Mouse (Mus musculus): Measurements from ENCODE around the gene Syndig1. TPM values are rescaled to one million over a fixed set of nuclear protein-coding genes. Genes with fewer than 3 reads are reported as not detected.

Syndig1 gene
- polyA plus RNA-seq, 2 experiments: 0.10 to 0.63 TPM

DNA sequence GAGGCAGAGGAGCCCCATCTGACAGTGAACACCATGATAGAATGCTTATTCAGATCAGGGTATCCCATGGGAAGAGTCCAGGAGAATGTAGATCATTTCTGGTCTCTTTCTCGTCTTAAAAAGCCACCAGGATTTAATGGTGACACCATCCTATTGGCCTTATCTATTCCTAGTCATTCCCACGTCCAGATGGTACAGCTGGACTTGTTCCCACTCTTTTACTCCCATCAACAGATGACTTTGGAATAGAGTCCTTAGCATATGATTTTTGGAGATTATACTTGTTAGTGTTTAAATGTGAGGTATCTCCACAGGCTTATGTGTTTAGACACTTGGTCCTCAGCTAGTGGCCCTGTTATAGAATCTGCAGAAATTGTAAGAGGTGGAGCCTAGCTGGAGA is 94.5 kb downstream of the Syndig1 start:
- H3K4me3 ChIP-seq (ENCODE audit: insufficient read depth in 1 of 2, low read depth in 2 of 2, low read length in 2 of 2): no peak overlapping the region
- no peak for ATAC-seq (ENCODE audit: insufficient read depth)

DNA sequence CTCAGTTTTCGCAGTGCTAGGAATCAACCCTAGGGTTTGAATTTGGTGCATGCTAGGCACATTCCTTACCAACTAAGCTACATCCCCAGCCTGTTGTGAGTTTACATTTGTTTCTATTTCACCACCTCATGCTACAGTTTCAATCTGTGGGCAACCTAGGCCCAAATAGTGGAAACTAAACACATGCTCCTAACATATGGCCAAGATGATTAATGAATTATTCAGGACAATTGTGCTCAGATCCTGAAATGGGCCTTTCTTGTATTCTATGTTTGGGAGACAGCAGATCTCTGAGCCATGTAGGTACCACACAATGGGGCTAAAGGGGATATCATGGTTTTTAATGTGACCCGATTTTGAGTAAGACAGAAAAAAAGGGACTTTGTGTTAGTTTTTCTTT is 96.9 kb downstream of the Syndig1 start:
- DNase-seq (ENCODE audit: low read depth in 3 of 3, low spot score in 3 of 3) (no peak), ATAC-seq (ENCODE audit: insufficient read depth) (no peak)
- no peak overlapping the region for H3K4me2 ChIP-seq (ENCODE audit: low read depth)
- H3K9ac ChIP-seq (replicated peaks): no peak overlapping the region
- no peaks in the 10 kb centered on the region for H3K9me3 ChIP-seq (ENCODE audit: control insufficient read depth, low read length)
- no peaks in the 10 kb centered on the region for H3K36me3 ChIP-seq (replicated peaks; ENCODE audit: control insufficient read depth, insufficient read depth, low read depth)
- no peak overlapping the region for H3K27ac ChIP-seq
- no peaks in the 10 kb centered on the region for H3K4me1 ChIP-seq (replicated peaks; ENCODE audit: control insufficient read depth in 2 of 2, insufficient read depth in 2 of 2, low read length in 1 of 2)
- no peak overlapping the region for H3K4me3 ChIP-seq (ENCODE audit: insufficient read depth in 1 of 2, low read depth in 2 of 2, low read length in 2 of 2)
- no peak for TF ChIP-seq CTCF (IDR thresholded peaks at IDR 0.05; ENCODE audit: low read depth)
- no peak for TF ChIP-seq EP300 (IDR thresholded peaks at IDR 0.05; ENCODE audit: low read depth)
- WGBS (ENCODE audit: insufficient replicate concordance): 72% methylated on average over 2 of the region's 2 CpGs
- no peaks in the 10 kb centered on the region for H3K27me3 ChIP-seq (ENCODE audit: control insufficient read depth, insufficient read depth, low read length)

More for the DNA sequence above, 94.5 kb downstream of the Syndig1 start:
- TF ChIP-seq EP300 (IDR thresholded peaks at IDR 0.05; ENCODE audit: low read depth) (no peak), CTCF (IDR thresholded peaks at IDR 0.05; ENCODE audit: low read depth) (no peak)
- Histone ChIP-seq H3K4me1 (replicated peaks; ENCODE audit: control insufficient read depth in 2 of 2, insufficient read depth in 2 of 2, low read length in 1 of 2) (no peaks in the 10 kb centered on the region), H3K36me3 (replicated peaks; ENCODE audit: control insufficient read depth, insufficient read depth, low read depth) (no peaks in the 10 kb centered on the region), H3K9ac (replicated peaks) (no peak overlapping the region), H3K27ac (no peak overlapping the region), H3K9me3 (ENCODE audit: control insufficient read depth, low read length) (no peaks in the 10 kb centered on the region), H3K27me3 (ENCODE audit: control insufficient read depth, insufficient read depth, low read length) (no peaks in the 10 kb centered on the region), H3K4me2 (ENCODE audit: low read depth) (no peak overlapping the region)
- 21% methylated on average over 2 of the region's 2 CpGs for WGBS (ENCODE audit: insufficient replicate concordance)
- DNase-seq (ENCODE audit: low read depth in 3 of 3, low spot score in 3 of 3): no peak

GRCm38 (mm10) chr2:149927001-149927400 is 98.0 kb downstream of the Syndig1 start:
- H3K4me2 ChIP-seq (ENCODE audit: low read depth): no peak overlapping the region
- no peak overlapping the region for H3K27ac ChIP-seq
- DNase-seq (ENCODE audit: low read depth in 3 of 3, low spot score in 3 of 3): no peak
- H3K9ac ChIP-seq (replicated peaks): no peak overlapping the region
- no peaks in the 10 kb centered on the region for H3K27me3 ChIP-seq (ENCODE audit: control insufficient read depth, insufficient read depth, low read length)
- H3K36me3 ChIP-seq (replicated peaks; ENCODE audit: control insufficient read depth, insufficient read depth, low read depth): no peaks in the 10 kb centered on the region
- no peak for ATAC-seq (ENCODE audit: insufficient read depth)
- H3K4me1 ChIP-seq (replicated peaks; ENCODE audit: control insufficient read depth in 2 of 2, insufficient read depth in 2 of 2, low read length in 1 of 2): no peaks in the 10 kb centered on the region
- TF ChIP-seq CTCF (IDR thresholded peaks at IDR 0.05; ENCODE audit: low read depth) (no peak), EP300 (IDR thresholded peaks at IDR 0.05; ENCODE audit: low read depth) (no peak)
- no peaks in the 10 kb centered on the region for H3K9me3 ChIP-seq (ENCODE audit: control insufficient read depth, low read length)
- no peak overlapping the region for H3K4me3 ChIP-seq (ENCODE audit: insufficient read depth in 1 of 2, low read depth in 2 of 2, low read length in 2 of 2)

DNA sequence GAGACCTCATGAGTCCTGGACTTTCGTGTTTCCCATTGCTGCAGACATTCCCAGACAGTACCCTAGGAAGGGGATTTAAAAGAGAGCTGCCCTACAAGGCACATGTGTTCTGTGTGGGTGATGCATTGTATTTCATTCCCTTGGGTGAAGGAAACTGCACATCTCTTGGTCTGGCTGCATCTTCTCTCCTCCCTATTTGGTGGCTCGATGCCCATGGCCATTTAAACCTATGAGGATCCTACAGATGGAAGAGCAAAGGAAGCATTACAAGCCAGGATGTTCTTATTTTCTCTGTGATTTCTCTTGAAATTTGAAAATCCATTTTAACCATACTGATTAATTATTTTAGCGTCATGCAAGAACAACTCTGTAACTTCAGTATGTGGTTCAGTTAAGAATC is 98.5 kb downstream of the Syndig1 start:
- H3K36me3 ChIP-seq (replicated peaks; ENCODE audit: control insufficient read depth, insufficient read depth, low read depth): no peaks in the 10 kb centered on the region
- no peaks in the 10 kb centered on the region for H3K9me3 ChIP-seq (ENCODE audit: control insufficient read depth, low read length)
- TF ChIP-seq CTCF (IDR thresholded peaks at IDR 0.05; ENCODE audit: low read depth) (no peak), EP300 (IDR thresholded peaks at IDR 0.05; ENCODE audit: low read depth) (no peak)
- no peak overlapping the region for H3K4me2 ChIP-seq (ENCODE audit: low read depth)
- DNase-seq (ENCODE audit: low read depth in 3 of 3, low spot score in 3 of 3) (no peak), ATAC-seq (ENCODE audit: insufficient read depth) (no peak)
- no peak overlapping the region for H3K4me3 ChIP-seq (ENCODE audit: insufficient read depth in 1 of 2, low read depth in 2 of 2, low read length in 2 of 2)
- H3K4me1 ChIP-seq (replicated peaks; ENCODE audit: control insufficient read depth in 2 of 2, insufficient read depth in 2 of 2, low read length in 1 of 2): no peaks in the 10 kb centered on the region
- 69% methylated on average over 3 of the region's 3 CpGs for WGBS (ENCODE audit: insufficient replicate concordance)
- H3K9ac ChIP-seq (replicated peaks): no peak overlapping the region
- H3K27me3 ChIP-seq (ENCODE audit: control insufficient read depth, insufficient read depth, low read length): no peaks in the 10 kb centered on the region
- H3K27ac ChIP-seq: no peak overlapping the region

DNA sequence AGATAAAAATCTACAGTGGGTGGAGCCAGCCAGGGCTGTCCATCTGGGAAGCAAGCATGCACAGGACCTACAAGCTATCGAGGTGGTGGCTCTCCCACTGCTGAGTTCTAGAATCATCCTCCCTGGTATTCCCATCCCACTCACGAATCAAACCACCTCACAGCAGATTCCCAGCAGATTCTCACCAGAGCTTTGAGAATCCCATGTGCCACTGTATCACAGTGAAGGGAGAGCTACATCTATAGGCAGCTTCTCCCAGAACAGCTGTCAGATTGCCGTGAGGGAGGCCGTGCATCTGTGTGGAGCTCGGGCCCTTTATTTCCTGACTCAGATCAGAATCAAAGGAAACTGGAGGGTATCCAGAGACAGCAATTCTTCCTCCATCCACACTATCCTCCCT is 101.0 kb downstream of the Syndig1 start:
- no peaks in the 10 kb centered on the region for H3K9me3 ChIP-seq (ENCODE audit: control insufficient read depth, low read length)
- H3K4me3 ChIP-seq (ENCODE audit: insufficient read depth in 1 of 2, low read depth in 2 of 2, low read length in 2 of 2): no peak overlapping the region
- H3K36me3 ChIP-seq (replicated peaks; ENCODE audit: control insufficient read depth, insufficient read depth, low read depth): no peaks in the 10 kb centered on the region
- no peak overlapping the region for H3K9ac ChIP-seq (replicated peaks)
- no peak for ATAC-seq (ENCODE audit: insufficient read depth)
- no peak overlapping the region for H3K4me2 ChIP-seq (ENCODE audit: low read depth)
- no peaks in the 10 kb centered on the region for H3K27me3 ChIP-seq (ENCODE audit: control insufficient read depth, insufficient read depth, low read length)
- 61% methylated on average over 5 of the region's 5 CpGs for whole genome bisulfite sequencing (ENCODE audit: insufficient replicate concordance)
- TF ChIP-seq CTCF (IDR thresholded peaks at IDR 0.05; ENCODE audit: low read depth) (no peak), EP300 (IDR thresholded peaks at IDR 0.05; ENCODE audit: low read depth) (no peak)
- no peaks in the 10 kb centered on the region for H3K4me1 ChIP-seq (replicated peaks; ENCODE audit: control insufficient read depth in 2 of 2, insufficient read depth in 2 of 2, low read length in 1 of 2)
- no peak for DNase-seq (ENCODE audit: low read depth in 3 of 3, low spot score in 3 of 3)
- no peak overlapping the region for H3K27ac ChIP-seq
